Mouse (Mus musculus): Measurements from ENCODE around the gene Ccdc69. TPM values are rescaled to one million over a fixed set of nuclear protein-coding genes. Genes with fewer than 3 reads are reported as not detected.

Gene Ccdc69
- polyA plus RNA-seq, 1 experiment from 2014 or later, result 0.39 TPM

- Histone ChIP-seq H3K27me3 (ENCODE audit: low read depth, poor library complexity, severe bottlenecking) (no peaks in the 10 kb centered on the region), H3K9me3 (replicated peaks) (no peaks in the 10 kb centered on the region), H3K36me3 (peaks cover 6% of the 10 kb centered on the region; the same call in 1 of the 2 replicates), H3K27ac (replicated peaks) (no peak overlapping the region), H3K4me3 (no peak overlapping the region), H3K4me1 (peaks cover 14% of the 10 kb centered on the region)
- 82% methylated on average over 3 of the region's 3 CpGs for WGBS
- no peak for DNase-seq (ENCODE audit: low spot score)
Measured at GRCm38 (mm10) chr11:55015264-55015663, 62.7 kb downstream of the Ccdc69 start.

- Histone ChIP-seq H3K4me3 (no peak overlapping the region), H3K9me3 (replicated peaks) (no peaks in the 10 kb centered on the region), H3K4me1 (peaks cover 6% of the 10 kb centered on the region; the same call in 1 of the 2 replicates), H3K27ac (replicated peaks) (no peak overlapping the region; the same call in 1 of the 2 replicates), H3K27me3 (ENCODE audit: low read depth, poor library complexity, severe bottlenecking) (no peaks in the 10 kb centered on the region), H3K36me3 (peaks cover 10% of the 10 kb centered on the region; the same call in 1 of the 2 replicates)
- DNase-seq (ENCODE audit: low spot score), result no peak
- WGBS, result 78% methylated on average over 6 of the region's 6 CpGs
Measured at GRCm38 (mm10) chr11:55013802-55014201, 64.1 kb downstream of the Ccdc69 start.

- Histone ChIP-seq H3K27ac (replicated peaks) (no peak overlapping the region), H3K9me3 (replicated peaks) (no peaks in the 10 kb centered on the region), H3K27me3 (ENCODE audit: low read depth, poor library complexity, severe bottlenecking) (no peaks in the 10 kb centered on the region), H3K4me3 (no peak overlapping the region), H3K4me1 (peaks cover 6% of the 10 kb centered on the region; the same call in 1 of the 2 replicates), H3K36me3 (peaks cover 19% of the 10 kb centered on the region)
- 88% methylated on average over 5 of the region's 5 CpGs for WGBS
- DNase-seq (ENCODE audit: low spot score), result no peak
Measured at GRCm38 (mm10) chr11:55012551-55013521, 65.1 kb downstream of the Ccdc69 start.

DNA sequence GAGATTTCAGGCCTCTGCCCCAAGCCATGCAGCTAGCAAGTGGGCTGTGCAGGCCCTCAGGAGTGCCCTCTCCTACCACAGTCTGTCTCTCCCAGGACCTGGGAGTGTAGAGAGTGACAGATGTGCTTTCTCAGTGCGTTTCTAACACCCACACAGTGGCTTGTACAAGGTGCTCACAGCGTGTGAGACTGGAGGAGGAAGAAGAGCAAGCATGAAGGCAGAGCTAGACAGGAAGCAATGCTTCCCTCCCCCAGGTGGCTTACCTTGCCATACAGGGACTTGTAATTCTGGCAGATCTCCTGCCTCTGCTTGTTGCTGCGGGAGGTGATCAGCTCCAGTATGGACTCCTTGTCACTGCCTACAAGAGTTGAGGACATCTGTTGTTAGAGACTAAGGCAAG lies 66.5 kb downstream of the Ccdc69 start:
- no peaks in the 10 kb centered on the region for H3K9me3 ChIP-seq (replicated peaks)
- no peaks in the 10 kb centered on the region for H3K27me3 ChIP-seq (ENCODE audit: low read depth, poor library complexity, severe bottlenecking)
- no peak overlapping the region for H3K4me3 ChIP-seq
- peaks cover 25% of the 10 kb centered on the region for H3K36me3 ChIP-seq
- H3K27ac ChIP-seq (replicated peaks), result no peak overlapping the region
- 90% methylated on average over 3 of the region's 3 CpGs for whole genome bisulfite sequencing
- DNase-seq (ENCODE audit: low spot score), result no peak
- H3K4me1 ChIP-seq, result peaks cover 6% of the 10 kb centered on the region; the same call in 1 of the 2 replicates

DNA sequence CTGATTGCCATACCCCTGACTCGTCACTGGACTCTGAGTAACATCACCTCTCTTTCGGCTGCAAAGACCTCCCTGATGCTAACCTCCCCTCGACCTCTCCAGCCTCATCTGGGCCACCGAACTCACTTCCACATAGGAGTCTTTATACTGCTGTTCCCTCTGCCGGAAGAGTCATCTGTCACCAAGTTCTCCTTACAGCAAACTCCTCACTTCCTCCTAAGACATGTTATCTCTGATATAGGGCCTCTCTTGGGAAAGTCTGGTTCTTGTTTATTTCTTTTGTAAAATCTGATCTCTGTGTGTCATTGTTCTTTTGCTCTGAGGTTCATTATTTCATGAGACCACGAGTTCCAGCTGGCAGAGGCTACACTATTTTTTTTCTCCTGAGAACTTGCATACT lies 69.7 kb downstream of the Ccdc69 start:
- 90% methylated on average over 6 of the region's 6 CpGs for WGBS
- H3K27me3 ChIP-seq (ENCODE audit: low read depth, poor library complexity, severe bottlenecking), result no peaks in the 10 kb centered on the region
- H3K9me3 ChIP-seq (replicated peaks), result no peaks in the 10 kb centered on the region
- DNase-seq (ENCODE audit: low spot score), result no peak
- peaks cover 30% of the 10 kb centered on the region for H3K36me3 ChIP-seq
- H3K4me1 ChIP-seq, result peaks cover 3% of the 10 kb centered on the region; the same call in 1 of the 2 replicates
- H3K27ac ChIP-seq (replicated peaks), result no peak overlapping the region
- H3K4me3 ChIP-seq, result no peak overlapping the region

- Histone ChIP-seq H3K4me3 (no peak overlapping the region), H3K36me3 (peaks cover 35% of the 10 kb centered on the region), H3K9me3 (replicated peaks) (peaks cover 4% of the 10 kb centered on the region; the same call in 1 of the 2 replicates), H3K27ac (replicated peaks) (no peak overlapping the region), H3K4me1 (no peaks in the 10 kb centered on the region), H3K27me3 (ENCODE audit: low read depth, poor library complexity, severe bottlenecking) (no peaks in the 10 kb centered on the region)
- no peak for DNase-seq (ENCODE audit: low spot score)
- WGBS, result 84% methylated on average over 5 of the region's 5 CpGs
Measured at GRCm38 (mm10) chr11:55005684-55006083, 72.2 kb downstream of the Ccdc69 start.

DNA sequence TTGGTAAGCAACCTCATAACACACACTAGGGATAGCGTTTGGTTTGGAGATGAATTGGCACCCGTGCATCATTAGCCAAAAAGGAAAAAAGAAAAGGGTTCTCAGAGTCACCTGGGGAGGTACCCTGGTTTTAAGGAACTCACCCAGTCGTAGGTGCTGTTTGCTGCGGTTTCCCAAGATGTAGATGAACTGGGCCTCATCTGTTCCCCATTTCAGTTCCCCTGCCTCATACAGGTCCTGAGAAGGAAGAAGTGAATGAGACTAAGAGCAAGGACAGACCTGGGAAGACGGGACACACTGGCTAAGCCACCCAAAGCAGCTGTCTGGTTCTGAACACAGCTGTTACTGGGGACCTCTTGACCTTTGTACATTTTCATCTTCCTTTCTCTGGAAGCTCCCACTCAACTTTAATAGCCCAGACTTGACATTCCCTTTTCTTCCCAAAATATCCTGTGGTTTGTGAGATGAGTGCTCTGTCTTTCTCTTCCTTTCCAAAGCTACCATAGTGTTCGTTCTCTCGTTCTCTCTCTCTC lies 72.9 kb downstream of the Ccdc69 start:
- DNase-seq (ENCODE audit: low spot score), result no peak
- Histone ChIP-seq H3K36me3 (peaks cover 36% of the 10 kb centered on the region), H3K27ac (replicated peaks) (no peak overlapping the region), H3K4me3 (no peak overlapping the region), H3K27me3 (ENCODE audit: low read depth, poor library complexity, severe bottlenecking) (no peaks in the 10 kb centered on the region), H3K4me1 (no peaks in the 10 kb centered on the region), H3K9me3 (replicated peaks) (peaks cover 5% of the 10 kb centered on the region; the same call in 1 of the 2 replicates)
- WGBS, result 83% methylated on average over 7 of the region's 7 CpGs

Other genes with a start within 250 kb of the Ccdc69 start
- 4.7 and 6.5 TPM in 2 replicates for gene Lyrm7, start 217.2 kb downstream of the Ccdc69 start, polyA plus RNA-seq (2016; fragmentation: Nextera tagmentation; extraction: Ambion mirVana)
- gene Hint1, start 211.7 kb downstream of the Ccdc69 start, polyA plus RNA-seq (2016; fragmentation: Nextera tagmentation; extraction: Ambion mirVana), result 625 and 682 TPM in 2 replicates
- 68.6 and 72.1 TPM in 2 replicates for gene Gpx3, start 175.7 kb downstream of the Ccdc69 start, polyA plus RNA-seq (2016; fragmentation: Nextera tagmentation; extraction: Ambion mirVana)
- 9.5 and 11.6 TPM in 2 replicates for gene Tnip1, start 115.2 kb downstream of the Ccdc69 start, polyA plus RNA-seq (2016; fragmentation: Nextera tagmentation; extraction: Ambion mirVana)
- gene Anxa6, start 44.7 kb downstream of the Ccdc69 start, polyA plus RNA-seq (2016; fragmentation: Nextera tagmentation; extraction: Ambion mirVana), result 53.9 and 71.1 TPM in 2 replicates
- gene Gm2a, start 20.0 kb upstream of the Ccdc69 start, polyA plus RNA-seq (2016; fragmentation: Nextera tagmentation; extraction: Ambion mirVana), result 9.3 and 11.9 TPM in 2 replicates
- gene Slc36a3, start 73.6 kb upstream of the Ccdc69 start, polyA plus RNA-seq (2016; fragmentation: Nextera tagmentation; extraction: Ambion mirVana), result not detected in 2 replicates
- gene Slc36a2, start 106.9 kb upstream of the Ccdc69 start, polyA plus RNA-seq (2016; fragmentation: Nextera tagmentation; extraction: Ambion mirVana), result 0.17 and 0.20 TPM in 2 replicates
- gene Slc36a1, start 126.2 kb upstream of the Ccdc69 start, polyA plus RNA-seq (2016; fragmentation: Nextera tagmentation; extraction: Ambion mirVana), result 0.77 and 1.0 TPM in 2 replicates

Measured in midbrain, embryonic 10.5 days (tissue).